Mouse (Mus musculus) thymus, adult 2 months (tissue): Measurements from ENCODE around the gene Atg16l1. TPM values are rescaled to one million over a fixed set of nuclear protein-coding genes. Genes with fewer than 3 reads are reported as not detected.

ENCODE experiments used
- DNase-seq: peaks from one replicate; pipeline ENCODE4 v3.0.0; 2021
- H3K27ac ChIP-seq: fragments of 200-500 bp; 2 replicates; pipeline ENCODE4 v1.5.1; 2012; ENCODE audit warnings: low read length, control low read depth; ENCODE audit not compliant: control insufficient read depth, insufficient read depth
- H3K27me3 ChIP-seq: fragments of 200-500 bp; 2 replicates; pipeline ENCODE4 v1.6.1; 2012; ENCODE audit warnings: mild to moderate bottlenecking, low read length, moderate library complexity, mixed read lengths; ENCODE audit not compliant: control insufficient read depth, insufficient read depth
- H3K36me3 ChIP-seq: fragments of 200-500 bp; 2 replicates; pipeline ENCODE4 v1.6.1; 2012; ENCODE audit warnings: mild to moderate bottlenecking, low read length, moderate library complexity; ENCODE audit not compliant: control insufficient read depth, insufficient read depth
- H3K4me1 ChIP-seq: fragments of 200-500 bp; replicated peaks from 2 replicates; pipeline ENCODE4 v1.6.1; 2012; ENCODE audit warnings: low read length; ENCODE audit not compliant: control insufficient read depth, insufficient read depth
- H3K4me3 ChIP-seq: fragments of 200-500 bp; 2 replicates; pipeline ENCODE4 v1.5.1; 2012; ENCODE audit warnings: mild to moderate bottlenecking, low read length, control low read depth, moderate library complexity; ENCODE audit not compliant: control insufficient read depth, insufficient read depth
- CTCF ChIP-seq: fragments of 200-500 bp; IDR thresholded peaks from 2 replicates; pipeline ENCODE4 v1.5.1; 2012; ENCODE audit warnings: mild to moderate bottlenecking, control low read depth, low read length, moderate library complexity, borderline replicate concordance; ENCODE audit not compliant: control insufficient read depth, poor library complexity, insufficient read depth; ENCODE audit errors: extremely low read depth
- POLR2A ChIP-seq: fragments of 200-500 bp; IDR thresholded peaks from 2 replicates; pipeline ENCODE4 v1.6.1; 2012; ENCODE audit warnings: mild to moderate bottlenecking, low read length, control low read depth, moderate library complexity; ENCODE audit not compliant: control insufficient read depth, poor library complexity, insufficient read depth; ENCODE audit errors: extremely low read depth
- WGBS: fragments of 180-500 bp; shearing (Covaris S2); methylation state at CpG from one replicate; pipeline ENCODE4 v1.1.7; 2018; 5-methylcytosine and 5-hydroxymethylcytosine counted together
- polyA plus RNA-seq: library from polyadenylated mRNA; depleted of rRNA; stranded (reverse); fragments of >200 nt; gene quantifications from 2 replicates; pipeline ENCODE4 v1.2.3, GENCODE M21; 2012; rRNA removed

The Atg16l1 gene
- polyA plus RNA-seq: 37.2 and 41.2 TPM in 2 replicates

DNA sequence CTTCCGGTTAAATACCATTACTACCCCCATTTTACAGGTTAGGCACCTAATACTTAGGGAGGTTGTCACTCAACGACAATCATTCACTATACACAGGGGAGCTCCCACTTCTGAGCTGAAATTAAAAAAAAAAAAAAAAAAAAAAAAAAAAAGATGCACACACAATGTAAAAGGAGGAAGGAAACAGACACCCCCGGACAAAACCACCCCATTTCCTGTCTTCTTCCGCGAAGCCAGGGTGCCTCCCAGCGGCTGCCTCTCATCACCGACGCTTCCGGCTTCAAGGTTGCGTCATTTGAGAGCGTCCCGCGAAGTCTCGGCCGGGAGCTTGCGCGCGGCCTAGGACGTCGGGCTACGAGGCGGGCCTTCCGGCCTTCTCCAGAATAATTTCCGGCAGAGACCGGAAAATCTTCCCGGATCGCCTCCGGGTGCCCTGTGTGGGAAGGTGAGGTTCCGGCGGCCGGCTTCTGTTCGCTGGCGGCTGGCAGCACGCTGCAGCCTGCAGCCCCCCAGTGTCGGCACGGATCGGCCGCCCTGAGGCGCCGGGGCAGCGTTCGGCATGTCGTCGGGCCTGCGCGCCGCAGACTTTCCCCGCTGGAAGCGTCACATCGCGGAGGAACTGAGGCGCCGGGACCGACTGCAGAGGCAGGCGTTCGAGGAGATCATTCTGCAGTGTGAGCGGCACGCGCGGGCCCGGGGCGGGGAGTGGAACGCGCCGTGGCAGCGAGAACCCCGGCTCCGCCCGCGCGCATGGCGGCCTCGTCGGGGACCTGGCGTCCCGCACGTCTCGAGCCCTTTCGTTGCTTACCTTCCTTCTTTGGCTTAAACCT is at the start of gene Atg16l1:
Atg16l1 (plus strand) TSS at position 230 of the 830 bp plus-strand sequence.
- peak within 1 kb of the TSS; percentile 32 for H3K27ac ChIP-seq
- DNase-seq: peak; percentile 94
- peaks cover 6% of the 10 kb centered on the region for H3K36me3 ChIP-seq
- peak within 1 kb of the TSS; percentile 93 for H3K4me3 ChIP-seq
- under 1% methylated on average over 79 of the region's 79 CpGs for WGBS
- no peaks in the 10 kb centered on the region for H3K27me3 ChIP-seq
- 0 out of 2 replicates have a peak, but pooled peaks have one; percentile 42 for TF ChIP-seq POLR2A
- TF ChIP-seq CTCF: 0 out of 2 replicates have a peak, but pooled peaks have one; percentile 57
- H3K4me1 ChIP-seq: peaks cover 5% of the 10 kb centered on the region

DNA sequence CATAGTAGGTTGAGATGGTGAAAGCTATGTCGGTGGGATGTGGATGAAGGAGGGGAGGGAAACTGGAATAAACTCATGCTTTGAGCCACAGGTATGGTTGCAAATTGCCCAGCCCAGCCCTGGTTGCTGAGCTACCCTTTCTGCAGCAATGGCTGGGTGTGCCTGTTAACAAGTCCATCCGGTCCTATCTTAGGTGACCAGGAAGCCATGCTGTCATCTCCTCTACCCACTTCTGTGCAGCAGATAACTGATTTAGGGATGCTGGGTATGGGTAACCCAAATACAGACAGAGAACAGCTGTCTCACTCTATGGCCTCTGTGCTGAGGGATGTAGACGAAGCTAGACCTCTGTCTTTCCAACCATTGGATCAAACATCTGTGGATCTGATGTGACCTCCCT is 49.3 kb upstream of the Atg16l1 start:
- H3K36me3 ChIP-seq: peaks cover 56% of the 10 kb centered on the region

DNA sequence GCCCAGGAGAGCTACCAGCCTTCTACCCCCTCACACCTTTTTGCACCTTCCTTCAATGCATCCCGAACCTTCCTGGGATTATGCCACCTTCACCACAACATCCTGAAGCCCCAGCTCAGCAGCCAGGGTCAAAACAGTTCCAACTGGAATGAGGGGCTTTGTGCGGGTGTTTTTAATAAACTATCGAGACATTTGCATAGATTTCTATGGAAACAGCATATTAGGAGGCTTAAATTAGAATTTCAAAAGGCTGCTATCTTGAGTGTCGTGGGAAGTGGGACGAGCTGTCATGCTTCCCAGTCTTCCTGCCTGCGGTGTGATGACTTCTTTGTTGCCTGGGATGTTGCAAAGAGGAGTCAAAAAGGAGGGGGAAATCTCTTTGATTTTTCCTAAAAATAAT is 46.6 kb upstream of the Atg16l1 start:
- no peak for TF ChIP-seq CTCF
- no peak for TF ChIP-seq POLR2A
- no peaks in the 10 kb centered on the region for H3K4me1 ChIP-seq
- no peak for DNase-seq
- peaks cover 60% of the 10 kb centered on the region for H3K36me3 ChIP-seq
- no peak overlapping the region for H3K4me3 ChIP-seq
- H3K27ac ChIP-seq: no peak overlapping the region
- no peaks in the 10 kb centered on the region for H3K27me3 ChIP-seq
- 98% methylated on average over 6 of the region's 6 CpGs for WGBS

More for the DNA sequence above, 49.3 kb upstream of the Atg16l1 start:
- Histone ChIP-seq H3K4me3 (no peak overlapping the region), H3K27ac (no peak overlapping the region), H3K27me3 (no peaks in the 10 kb centered on the region), H3K4me1 (no peaks in the 10 kb centered on the region)
- 97% methylated on average over 3 of the region's 3 CpGs for WGBS
- DNase-seq: no peak
- TF ChIP-seq POLR2A (no peak), CTCF (no peak)

DNA sequence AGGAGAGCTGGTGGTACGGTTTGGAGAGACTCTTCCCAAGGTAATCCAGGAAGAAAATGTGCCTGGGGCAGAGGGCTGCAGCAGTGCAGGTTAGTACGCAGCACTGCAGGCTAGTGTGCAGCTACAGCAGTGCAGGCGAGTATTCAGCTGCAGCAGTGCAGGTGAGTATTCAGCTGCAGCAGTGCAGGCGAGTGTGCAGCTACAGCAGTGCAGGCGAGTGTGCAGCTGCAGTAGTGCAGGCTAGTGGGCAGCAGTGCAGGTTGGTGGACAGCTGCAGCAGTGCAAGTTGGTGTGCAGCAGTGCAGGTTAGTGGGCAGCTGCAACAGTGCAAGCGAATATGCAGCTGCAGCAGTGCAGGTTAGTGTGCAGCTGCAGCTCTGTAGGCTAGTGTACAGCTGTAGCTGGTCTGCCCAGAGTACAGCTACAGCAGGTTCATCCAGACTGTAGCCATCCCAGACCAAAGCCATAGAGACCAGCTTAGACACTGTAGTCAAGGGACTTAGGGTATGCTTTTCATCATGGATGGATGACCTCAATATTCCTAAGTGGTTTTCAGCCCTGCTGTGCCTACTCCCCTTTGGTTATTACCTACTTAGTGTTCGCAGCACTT is 45.9 kb upstream of the Atg16l1 start:
- WGBS: 94% methylated on average over 7 of the region's 7 CpGs
- Histone ChIP-seq H3K36me3 (peaks cover 58% of the 10 kb centered on the region), H3K4me3 (no peak overlapping the region), H3K27me3 (no peaks in the 10 kb centered on the region), H3K4me1 (no peaks in the 10 kb centered on the region), H3K27ac (no peak overlapping the region)
- DNase-seq: no peak
- TF ChIP-seq CTCF (no peak), POLR2A (no peak)

DNA sequence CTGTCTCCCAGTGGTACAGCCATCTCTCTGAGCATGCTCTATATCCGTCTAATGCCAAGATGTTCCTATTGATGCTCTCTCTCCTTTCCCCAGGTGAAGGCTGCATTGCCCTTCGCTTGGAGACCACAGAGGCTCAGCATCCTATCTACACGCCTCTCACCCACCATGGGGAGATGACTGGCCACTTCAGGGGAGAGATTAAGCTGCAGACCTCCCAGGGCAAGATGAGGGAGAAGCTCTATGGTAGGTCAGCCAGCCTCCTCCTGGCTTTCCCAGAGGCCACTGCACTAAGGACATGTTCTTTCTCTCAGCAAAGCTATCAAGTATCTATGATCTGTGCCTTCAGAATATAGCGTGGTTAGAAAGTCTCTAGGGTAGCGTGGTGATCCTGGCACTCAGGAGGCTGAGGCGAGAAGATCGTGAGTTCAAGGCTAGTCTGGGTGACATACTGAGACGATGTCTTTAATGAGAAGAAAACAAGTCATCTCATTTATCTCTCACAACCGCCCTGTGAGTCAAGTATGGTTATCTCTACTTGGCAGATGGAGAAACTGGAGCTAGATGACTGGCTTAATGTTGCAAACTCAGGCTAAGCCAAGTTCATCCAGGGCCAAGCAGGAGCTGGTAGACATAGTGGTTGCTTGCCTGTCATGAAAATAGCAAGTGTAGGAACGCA is 43.6 kb upstream of the Atg16l1 start:
- H3K27ac ChIP-seq: no peak overlapping the region

DNA sequence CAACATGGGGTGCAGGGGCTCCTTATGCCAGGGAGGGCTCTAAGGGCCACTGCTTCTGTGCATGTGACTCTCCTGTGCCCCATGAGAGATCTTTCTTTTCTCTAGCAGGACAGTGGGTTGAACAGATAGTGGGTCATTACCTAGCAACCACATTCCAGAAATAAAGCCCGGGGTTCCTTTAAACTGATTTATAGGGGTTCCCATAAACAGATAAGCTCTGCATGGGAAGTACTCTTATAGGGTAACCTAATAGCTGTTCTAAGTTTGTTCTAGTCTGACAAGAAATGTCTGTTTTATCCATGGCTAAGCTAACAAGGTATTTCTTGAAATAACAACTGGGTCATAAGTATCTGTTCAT is 43.1 kb upstream of the Atg16l1 start:
- peaks cover 44% of the 10 kb centered on the region for H3K36me3 ChIP-seq

More for the DNA sequence above, 43.6 kb upstream of the Atg16l1 start:
- no peak for DNase-seq
- Histone ChIP-seq H3K27me3 (no peaks in the 10 kb centered on the region), H3K36me3 (peaks cover 44% of the 10 kb centered on the region), H3K4me3 (no peak overlapping the region), H3K4me1 (no peaks in the 10 kb centered on the region)
- TF ChIP-seq POLR2A (no peak), CTCF (no peak)
- WGBS: 95% methylated on average over 10 of the region's 10 CpGs

More for the DNA sequence above, 43.1 kb upstream of the Atg16l1 start:
- no peak for TF ChIP-seq CTCF
- TF ChIP-seq POLR2A: no peak
- no peak overlapping the region for H3K27ac ChIP-seq
- DNase-seq: no peak
- WGBS: 84% methylated on average over 1 of the region's 1 CpGs
- H3K4me1 ChIP-seq: no peaks in the 10 kb centered on the region
- no peak overlapping the region for H3K4me3 ChIP-seq
- H3K27me3 ChIP-seq: no peaks in the 10 kb centered on the region
